Mouse (Mus musculus): ENCODE data around the gene Bach2.

- no peak for TF ChIP-seq CTCF (IDR thresholded peaks at IDR 0.05; ENCODE audit: insufficient read depth, low read length)
- TF ChIP-seq POLR2A (IDR thresholded peaks at IDR 0.05; ENCODE audit: borderline replicate concordance, extremely low read depth, low read depth, low read length): no peak
These were observed 110.8 kb downstream of the Bach2 start for GRCm38 (mm10) chr4:32349361-32349760.
